Mouse (Mus musculus): ENCODE data around the gene Pla1a. TPM values are rescaled to one million over a fixed set of nuclear protein-coding genes. Genes with fewer than 3 reads are reported as not detected.

Pla1a gene
- polyA plus RNA-seq (2017; shearing (Covaris generic)) = not detected

DNA sequence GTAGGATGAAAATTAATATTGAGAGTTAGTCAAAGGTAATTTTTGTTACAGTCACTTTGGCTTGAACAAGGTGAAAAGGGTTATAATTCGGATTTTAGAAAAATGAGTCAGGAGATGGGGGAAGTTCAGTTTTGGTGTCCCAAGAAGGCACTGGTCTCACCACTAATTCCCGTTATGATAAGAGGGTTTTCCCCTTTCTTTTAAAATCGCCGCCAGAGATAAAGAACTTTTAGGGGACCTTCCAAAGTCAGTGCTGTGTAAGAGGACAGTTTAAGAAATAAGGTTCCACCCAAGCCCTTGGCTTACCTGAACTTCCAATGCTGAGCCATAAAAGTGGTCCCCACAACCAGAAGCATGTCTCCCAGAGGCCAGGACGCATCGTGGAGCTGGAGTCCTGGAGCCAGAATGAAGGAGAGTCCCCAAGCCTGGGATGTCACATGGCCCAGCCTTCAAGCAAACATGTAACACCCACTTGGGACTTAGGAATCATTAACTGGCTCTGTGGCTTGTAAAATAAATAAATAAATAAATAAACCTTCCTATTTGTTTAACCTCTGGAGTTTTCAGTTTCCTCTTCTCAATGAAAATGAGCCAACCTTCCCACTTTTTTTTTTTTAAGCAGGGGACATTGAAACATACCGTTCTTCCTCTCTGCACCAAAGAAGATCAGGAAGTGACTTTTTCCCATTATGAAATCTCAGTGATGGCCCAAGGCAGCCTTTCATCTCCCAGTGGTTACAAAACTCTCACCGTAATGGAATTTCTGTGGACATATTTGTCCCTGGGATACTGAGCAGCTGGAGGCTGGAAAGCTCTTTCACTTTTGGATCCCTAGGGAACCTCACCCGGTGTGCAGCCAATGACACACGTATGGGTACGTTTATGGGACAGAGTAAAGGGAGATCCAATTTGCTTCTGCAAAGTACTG is at the start of gene Pla1a:
Pla1a (minus strand) TSS at position 648 of the 928 bp plus-strand sequence.

GRCm38 (mm10) chr16:38455511-38456418 is 22.8 kb upstream of the Pla1a start, which contains the start of gene Cd80:
Cd80 (plus strand) TSS chr16:38455561.

DNA sequence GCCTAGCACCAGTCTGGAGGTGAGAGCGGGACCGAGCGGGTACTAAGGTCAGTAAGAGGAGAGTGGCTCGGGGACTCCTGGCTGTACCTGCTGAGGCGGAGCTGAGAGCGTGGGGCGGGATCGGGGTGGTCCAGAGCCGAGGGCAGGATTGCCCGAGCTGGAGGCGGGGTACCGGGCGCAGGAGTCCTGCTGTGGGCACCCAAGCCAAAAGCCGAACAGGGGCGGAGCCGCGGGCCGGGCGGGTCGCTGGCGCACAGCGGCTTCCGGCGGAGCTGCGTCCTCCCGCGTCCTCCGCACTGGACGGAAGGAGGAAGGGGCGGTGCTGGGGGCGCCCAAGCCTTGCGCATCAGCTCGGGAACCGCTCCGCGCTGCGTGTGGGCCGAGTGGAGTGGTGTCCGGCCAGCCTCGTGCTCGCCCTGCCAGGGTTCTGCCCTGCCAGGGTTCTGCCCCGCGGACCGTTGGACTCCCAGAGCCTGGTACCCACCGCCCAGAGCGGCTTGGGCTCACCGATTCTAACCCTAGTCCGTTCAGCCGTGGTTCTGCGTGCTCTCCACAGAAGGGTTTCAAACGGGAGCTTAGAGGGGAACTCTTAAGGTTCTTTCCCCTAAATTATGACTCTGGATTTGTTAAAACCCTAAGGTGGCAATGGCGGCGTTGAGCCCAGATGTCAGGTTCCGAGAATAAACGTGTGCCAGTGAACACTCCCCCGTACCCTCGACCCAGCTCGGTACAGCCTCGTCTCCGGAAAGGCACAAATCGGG is 19.7 kb upstream of the Pla1a start, which contains the start of gene Adprh:
Adprh (minus strand) TSS at position 262 of the 761 bp plus-strand sequence.

GRCm38 (mm10) chr16:38361933-38362332 is 71.0 kb downstream of the Pla1a start, which contains the start of gene Popdc2:
Popdc2 (plus strand) TSS chr16:38362209.

GRCm38 (mm10) chr16:38346529-38347325 is 86.2 kb downstream of the Pla1a start, which contains the start of the genes Cox17 and Gm21987:
Cox17 (plus strand) TSS chr16:38346991.
Gm21987 (plus strand) TSS chr16:38347040.

Other genes with a start within 250 kb of the Pla1a start
- not detected for gene Nr1i2, start 138.3 kb downstream of the Pla1a start, polyA plus RNA-seq (2017; shearing (Covaris generic))
- gene Maats1, start 91.0 kb downstream of the Pla1a start, polyA plus RNA-seq (2017; shearing (Covaris generic)) = not detected
- 77.7 TPM for gene Cox17, start 86.2 kb downstream of the Pla1a start, polyA plus RNA-seq (2017; shearing (Covaris generic))
- gene Gm21987, start 86.1 kb downstream of the Pla1a start, polyA plus RNA-seq (2017; shearing (Covaris generic)) = not detected
- gene Popdc2, start 70.9 kb downstream of the Pla1a start, polyA plus RNA-seq (2017; shearing (Covaris generic)) = not detected
- 36.4 TPM for gene Adprh, start 19.6 kb upstream of the Pla1a start, polyA plus RNA-seq (2017; shearing (Covaris generic))
- 0.22 TPM for gene Cd80, start 22.4 kb upstream of the Pla1a start, polyA plus RNA-seq (2017; shearing (Covaris generic))
- gene Timmdc1, start 89.5 kb upstream of the Pla1a start, polyA plus RNA-seq (2017; shearing (Covaris generic)) = 3.8 TPM
- gene Poglut1, start 117.1 kb upstream of the Pla1a start, polyA plus RNA-seq (2017; shearing (Covaris generic)) = 27.2 TPM
- 49.6 TPM for gene Tmem39a, start 125.6 kb upstream of the Pla1a start, polyA plus RNA-seq (2017; shearing (Covaris generic))

Data from naive thymus-derived CD4-positive, alpha-beta T cell, adult 5 months (primary cell).